ENCODE assay signal across 14 mouse cellular contexts in the genomic region with DNA sequence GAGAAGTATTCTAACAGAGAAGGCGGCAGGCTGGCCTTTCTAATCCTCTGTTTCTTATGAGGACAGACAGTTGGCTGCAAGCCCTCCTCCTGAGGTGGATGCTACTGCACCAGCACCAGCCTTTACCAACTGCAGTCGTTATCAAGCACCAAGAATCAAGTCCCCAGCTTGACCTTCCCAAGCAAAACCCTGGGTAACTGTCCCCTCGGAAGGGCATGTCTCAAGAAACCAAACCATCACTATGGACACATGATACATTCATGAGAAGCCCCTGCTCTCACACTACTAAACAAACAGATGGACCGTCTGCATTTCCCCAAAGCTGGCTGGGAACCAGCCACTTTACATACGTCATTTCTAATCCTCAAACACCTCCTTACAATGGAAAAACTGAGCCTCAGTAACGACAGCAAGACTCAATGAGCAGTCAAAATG.
DNase-seq lines count a peak whose midpoint lies in the region; ATAC-seq and TF ChIP-seq lines count a peak whose summit lies in the region.
"Had no signal": no experiment of that assay in that cellular context is flagged by ENCODE, and none has a peak within 500 bp of the region (broad histone marks: within the 10 kb centered on the region; RNA-seq: fewer than 3 reads in every experiment).

No protein-coding gene starts in this region.

- H3K36me3 ChIP-seq in heart, embryonic 13.5 days: peaks cover 3% of the 10 kb centered on the region; the same call in 1 of the 2 replicates
- peaks cover 36% of the 10 kb centered on the region for H3K36me3 ChIP-seq in heart, adult 2 months (ENCODE audit: control insufficient read depth, insufficient read depth, low read length)
- no peaks in the 10 kb centered on the region; the same call in 1 of the 2 replicates for H3K36me3 ChIP-seq in forebrain, embryonic 14.5 days (ENCODE audit: control insufficient read depth, insufficient read depth, low read length)
- H3K36me3 ChIP-seq: lung, embryonic 15.5 days had no signal

- no peak for DNase-seq in heart, adult 2 months
- DNase-seq in left cerebral cortex, postnatal 4 days: peak; percentile 74
- DNase-seq in left cerebral cortex, postnatal 10 days (ENCODE audit: extremely low spot score in 1 of 2, low spot score in 2 of 2): no peak
- peak; percentile 92 for DNase-seq in brain, embryonic 14.5 days (ENCODE audit: low read depth)
- DNase-seq in forebrain, embryonic 14.5 days (ENCODE audit: low spot score): peak; percentile 90
- DNase-seq in layer of hippocampus, postnatal 14 days (ENCODE audit: low spot score in 2 of 2): no peak
- DNase-seq: adrenal gland, postnatal 10 days; embryo, embryonic 11 days; heart, adult 11 months; right cerebral cortex, adult 18-20 months had no signal

- no peak for TF ChIP-seq EP300 in heart, adult 2 months (IDR thresholded peaks at IDR 0.05; ENCODE audit: insufficient read depth, low read depth, low read length)

- intact Hi-C loops in heart, adult 2 months (cut with DNase I): no loop called here
- intact Hi-C loops in left cerebral cortex, postnatal 4 days (cut with DNase I): loop anchor here (5.0 kb wide), 1 partner anchor 101 kb away; a partner anchor contains a TSS
- intact Hi-C loops in left cerebral cortex, postnatal 10 days (cut with DNase I): no loop called here

- no peak overlapping the region for H3K4me2 ChIP-seq in heart, embryonic 13.5 days
- no peak overlapping the region for H3K4me2 ChIP-seq in forebrain, embryonic 14.5 days (ENCODE audit: low read length)
- H3K4me2 ChIP-seq: lung, embryonic 15.5 days had no signal

- no peak for ATAC-seq in heart, embryonic 13.5 days (ENCODE audit: extremely low read depth, insufficient number of reproducible peaks, low FRiP score, low TSS enrichment)
- peak; percentile 73 for ATAC-seq in forebrain, embryonic 14.5 days
- no peak for ATAC-seq in megakaryocyte-erythroid progenitor cell, adult 5-6 weeks (replicated peaks; ENCODE audit: low FRiP score, low TSS enrichment, poor library complexity, severe bottlenecking)
- ATAC-seq: Patski had no signal

- TF ChIP-seq CTCF in heart, adult 2 months (IDR thresholded peaks at IDR 0.05): no peak
- TF ChIP-seq CTCF in brain, embryonic 14.5 days (IDR thresholded peaks at IDR 0.05; ENCODE audit: borderline replicate concordance, extremely low read depth, insufficient read depth, insufficient read length): no peak

- TF ChIP-seq POLR2A in heart, adult 2 months (IDR thresholded peaks at IDR 0.05; ENCODE audit: insufficient read depth, low read depth, low read length): no peak
- no peak for TF ChIP-seq POLR2A in brain, embryonic 14.5 days (IDR thresholded peaks at IDR 0.05; ENCODE audit: borderline replicate concordance, extremely low read depth, insufficient read depth, insufficient read length, poor library complexity, severe bottlenecking)

- H3K27me3 ChIP-seq in heart, embryonic 13.5 days (replicated peaks): no peaks in the 10 kb centered on the region
- H3K27me3 ChIP-seq in heart, adult 2 months (ENCODE audit: control insufficient read depth, insufficient read depth, low read length): no peaks in the 10 kb centered on the region
- H3K27me3 ChIP-seq in forebrain, embryonic 14.5 days (replicated peaks; ENCODE audit: control insufficient read depth, insufficient read depth, low read length): no peaks in the 10 kb centered on the region
- H3K27me3 ChIP-seq: lung, embryonic 15.5 days; Patski had no signal

- peak overlapping the region; percentile 51 for H3K27ac ChIP-seq in heart, embryonic 13.5 days (replicated peaks)
- no peak overlapping the region for H3K27ac ChIP-seq in heart, adult 2 months
- H3K27ac ChIP-seq in forebrain, embryonic 14.5 days (ENCODE audit: low read depth, low read length): peak overlapping the region; percentile 75
- H3K27ac ChIP-seq: lung, embryonic 15.5 days had no signal

- H3K79me2 ChIP-seq in heart, adult 2 months (replicated peaks; ENCODE audit: control insufficient read depth, insufficient read depth, low read length): peaks cover 1% of the 10 kb centered on the region; the same call in 1 of the 2 replicates

- H3K4me1 ChIP-seq in heart, embryonic 13.5 days: peaks cover 84% of the 10 kb centered on the region
- peaks cover 25% of the 10 kb centered on the region for H3K4me1 ChIP-seq in heart, adult 2 months (ENCODE audit: control insufficient read depth, insufficient read depth, low read length)
- H3K4me1 ChIP-seq in forebrain, embryonic 14.5 days (ENCODE audit: control insufficient read depth, insufficient read depth, low read length): peaks cover 20% of the 10 kb centered on the region

- H3K9ac ChIP-seq in heart, embryonic 13.5 days: no peak overlapping the region
- H3K9ac ChIP-seq in heart, adult 2 months (ENCODE audit: low read depth, low read length): no peak overlapping the region
- no peak overlapping the region for H3K9ac ChIP-seq in forebrain, embryonic 14.5 days (ENCODE audit: low read length)
- H3K9ac ChIP-seq: lung, embryonic 15.5 days had no signal

- no peak overlapping the region for H3K4me3 ChIP-seq in heart, embryonic 13.5 days
- no peak overlapping the region for H3K4me3 ChIP-seq in heart, adult 2 months
- H3K4me3 ChIP-seq in forebrain, embryonic 14.5 days (ENCODE audit: low read depth, low read length): no peak overlapping the region
- H3K4me3 ChIP-seq: lung, embryonic 15.5 days had no signal

- no peaks in the 10 kb centered on the region for H3K9me3 ChIP-seq in heart, embryonic 13.5 days
- H3K9me3 ChIP-seq in forebrain, embryonic 14.5 days (replicated peaks; ENCODE audit: control insufficient read depth, low read length): no peaks in the 10 kb centered on the region
- H3K9me3 ChIP-seq: lung, embryonic 15.5 days had no signal

- 41% methylated on average over 6 of the region's 6 CpGs for WGBS in heart, embryonic 13.5 days
- 44% methylated on average over 6 of the region's 6 CpGs for WGBS in heart, adult 2 months
- 22% methylated on average over 6 of the region's 6 CpGs for WGBS in forebrain, embryonic 14.5 days

Comparison
In these comparisons a context has a peak if more than half of its experiments do, and no peak if none do; other contexts are left out.
1. DNase-seq: peak in left cerebral cortex, postnatal 4 days (single experiment), brain, embryonic 14.5 days (single experiment) and forebrain, embryonic 14.5 days (single experiment); none in heart, adult 2 months (0 of 2), left cerebral cortex, postnatal 10 days (0 of 2) and layer of hippocampus, postnatal 14 days (0 of 2).